8 mouse cellular contexts compared by ENCODE assay signal in genomic region chr12:86889103-86889644, GRCm38 (mm10). TPM values are rescaled to one million over a fixed set of nuclear protein-coding genes. Genes with fewer than 3 reads are reported as not detected.
DNase-seq lines count a peak whose midpoint lies in the region; ATAC-seq and TF ChIP-seq lines count a peak whose summit lies in the region.

No protein-coding gene starts in this region.

- ATAC-seq in intestine, embryonic 14.5 days (replicated peaks; ENCODE audit: low FRiP score, low TSS enrichment, low read depth): no peak
- peak; percentile 19; the same call in 1 of the 2 replicates for ATAC-seq in liver, embryonic 16.5 days (ENCODE audit: low read depth)

- DNase-seq in heart, adult 2 months: peak in 1 of 2 experiments; percentile 71
- no peak for DNase-seq in heart, postnatal 10 days
- peak; percentile 69 for DNase-seq in intestine, embryonic 14.5 days (ENCODE audit: low spot score)
- DNase-seq in splenic B cell, adult 2 months (ENCODE audit: low read depth, low spot score): peak; percentile 35
- no peak for DNase-seq in retina, postnatal 1 day
- DNase-seq in cerebellum, adult 11 months: no peak

- H3K79me2 ChIP-seq in heart, adult 2 months (replicated peaks; ENCODE audit: control insufficient read depth, insufficient read depth, low read length): no peaks in the 10 kb centered on the region

- no peaks in the 10 kb centered on the region for H3K27me3 ChIP-seq in heart, adult 2 months (ENCODE audit: control insufficient read depth, insufficient read depth, low read length)
- H3K27me3 ChIP-seq in intestine, embryonic 14.5 days (replicated peaks; ENCODE audit: control insufficient read depth, insufficient read depth, low read length): no peaks in the 10 kb centered on the region
- peaks cover 55% of the 10 kb centered on the region for H3K27me3 ChIP-seq in liver, embryonic 16.5 days (ENCODE audit: control insufficient read depth, insufficient read depth, low read depth, low read length)
- no peaks in the 10 kb centered on the region for H3K27me3 ChIP-seq in splenic B cell, adult 2 months (ENCODE audit: control insufficient read depth, insufficient read depth, low read length, poor library complexity, severe bottlenecking)

- H3K4me3 ChIP-seq in heart, adult 2 months: peak overlapping the region; percentile 42
- H3K4me3 ChIP-seq in cortical plate, adult 2 months (ENCODE audit: insufficient read depth, low read length): no peak overlapping the region; the same call in 1 of the 2 replicates
- H3K4me3 ChIP-seq in intestine, embryonic 14.5 days (ENCODE audit: low read depth, low read length): 0 out of 2 replicates have a peak overlapping the region, but pooled peaks have one; percentile 24
- peak overlapping the region; percentile 49 for H3K4me3 ChIP-seq in liver, embryonic 16.5 days (ENCODE audit: low read depth, low read length)

- no peaks in the 10 kb centered on the region for H3K9me3 ChIP-seq in intestine, embryonic 14.5 days (ENCODE audit: control insufficient read depth, low read length)
- no peaks in the 10 kb centered on the region for H3K9me3 ChIP-seq in liver, embryonic 16.5 days (replicated peaks; ENCODE audit: control insufficient read depth, low read length)

- TF ChIP-seq EP300 in heart, adult 2 months (IDR thresholded peaks at IDR 0.05; ENCODE audit: insufficient read depth, low read depth, low read length): no peak

- H3K36me3 ChIP-seq in heart, adult 2 months (ENCODE audit: control insufficient read depth, insufficient read depth, low read length): peaks cover 6% of the 10 kb centered on the region; the same call in 1 of the 2 replicates
- no peaks in the 10 kb centered on the region for H3K36me3 ChIP-seq in intestine, embryonic 14.5 days (ENCODE audit: control insufficient read depth, insufficient read depth, low read length)
- H3K36me3 ChIP-seq in liver, embryonic 16.5 days (ENCODE audit: control insufficient read depth, insufficient read depth): no peaks in the 10 kb centered on the region
- H3K36me3 ChIP-seq in splenic B cell, adult 2 months (ENCODE audit: control insufficient read depth, insufficient read depth, low read length, poor library complexity, severe bottlenecking): no peaks in the 10 kb centered on the region

- peak overlapping the region; percentile 58 for H3K4me2 ChIP-seq in intestine, embryonic 14.5 days (ENCODE audit: low read length)
- peak overlapping the region; percentile 66 for H3K4me2 ChIP-seq in liver, embryonic 16.5 days (ENCODE audit: low read depth, low read length)

- 0 out of 2 replicates have a peak, but pooled peaks have one; percentile 6 for TF ChIP-seq POLR2A in heart, adult 2 months (IDR thresholded peaks at IDR 0.05; ENCODE audit: insufficient read depth, low read depth, low read length)
- no peak for TF ChIP-seq POLR2A in cortical plate, adult 2 months (IDR thresholded peaks at IDR 0.05; ENCODE audit: extremely low read depth, insufficient read depth, low read length)

- TF ChIP-seq CTCF in heart, adult 2 months (IDR thresholded peaks at IDR 0.05): no peak
- TF ChIP-seq CTCF in cortical plate, adult 2 months (IDR thresholded peaks at IDR 0.05; ENCODE audit: extremely low read depth, insufficient read depth, low read length): no peak

- H3K4me1 ChIP-seq in heart, adult 2 months (ENCODE audit: control insufficient read depth, insufficient read depth, low read length): peaks cover 20% of the 10 kb centered on the region
- H3K4me1 ChIP-seq in cortical plate, adult 2 months (ENCODE audit: control insufficient read depth, insufficient read depth, low read length): peaks cover 14% of the 10 kb centered on the region
- H3K4me1 ChIP-seq in intestine, embryonic 14.5 days (replicated peaks; ENCODE audit: control insufficient read depth, insufficient read depth, low read length): peaks cover 82% of the 10 kb centered on the region
- H3K4me1 ChIP-seq in liver, embryonic 16.5 days (ENCODE audit: control insufficient read depth, low read depth, low read length): peaks cover 62% of the 10 kb centered on the region

- WGBS in heart, adult 2 months: 8% methylated on average over 7 of the region's 7 CpGs
- WGBS in intestine, embryonic 14.5 days: 13% methylated on average over 7 of the region's 7 CpGs
- 11% methylated on average over 7 of the region's 7 CpGs for WGBS in liver, embryonic 16.5 days (ENCODE audit: insufficient replicate concordance)

- peak overlapping the region; percentile 31 for H3K9ac ChIP-seq in heart, adult 2 months (ENCODE audit: low read depth, low read length)
- no peak overlapping the region for H3K9ac ChIP-seq in intestine, embryonic 14.5 days (ENCODE audit: low read length)
- H3K9ac ChIP-seq in liver, embryonic 16.5 days (ENCODE audit: low read depth, low read length): no peak overlapping the region; the same call in 1 of the 2 replicates

- intact Hi-C loops in heart, adult 2 months (cut with DNase I): loop anchor here (5.0 kb wide), 1 partner anchor 92 kb away; no protein-coding TSS in a partner anchor
- intact Hi-C loops in heart, postnatal 10 days (cut with DNase I): no loop called here

- peak overlapping the region; percentile 100 for H3K27ac ChIP-seq in heart, adult 2 months
- peak overlapping the region; percentile 87 for H3K27ac ChIP-seq in cortical plate, adult 2 months (ENCODE audit: insufficient read depth, low read length)
- peak overlapping the region; percentile 97 for H3K27ac ChIP-seq in intestine, embryonic 14.5 days (ENCODE audit: low read depth)
- H3K27ac ChIP-seq in liver, embryonic 16.5 days (ENCODE audit: low read length): peak overlapping the region; percentile 90

RNA-seq across cellular contexts. Expression of gene Irf2bpl, which starts 4.6 kb away (rescaled TPM):
- 10 to 100 TPM; 32.6 to 36.9 TPM for total RNA-seq in heart, adult 2 months (2021)
- polyA plus RNA-seq in heart, adult 2 months (2012; rRNA removed): 15.6 and 20.1 TPM in 2 replicates
- 10 to 100 TPM; 60.3 to 67.5 TPM for total RNA-seq in heart, postnatal 10 days (2021)
- 35.7 and 37.1 TPM in 2 replicates for polyA plus RNA-seq in cortical plate, adult 2 months (2012; rRNA removed)
- 16.3 and 18.4 TPM in 2 replicates for polyA plus RNA-seq in intestine, embryonic 14.5 days (2014; fragmentation: Nextera tagmentation; extraction: Ambion mirVana)
- polyA plus RNA-seq in liver, embryonic 16.5 days (2015; fragmentation: Nextera tagmentation; extraction: Ambion mirVana): 1.8 and 2.3 TPM in 2 replicates

RNA-seq across cellular contexts. Expression of gene Cipc, which starts 57.7 kb away (rescaled TPM):
- total RNA-seq in heart, adult 2 months (2021): 10 to 100 TPM; 43.8 to 45.1 TPM
- polyA plus RNA-seq in heart, adult 2 months (2012; rRNA removed): 34.1 and 39.6 TPM in 2 replicates
- total RNA-seq in heart, postnatal 10 days (2021): 10 to 100 TPM; 36.5 to 45.1 TPM
- 83.7 and 84.4 TPM in 2 replicates for polyA plus RNA-seq in cortical plate, adult 2 months (2012; rRNA removed)
- 16.3 and 16.9 TPM in 2 replicates for polyA plus RNA-seq in intestine, embryonic 14.5 days (2014; fragmentation: Nextera tagmentation; extraction: Ambion mirVana)
- 7.8 and 7.9 TPM in 2 replicates for polyA plus RNA-seq in liver, embryonic 16.5 days (2015; fragmentation: Nextera tagmentation; extraction: Ambion mirVana)

Comparison
In these comparisons a context has a peak if more than half of its experiments do, and no peak if none do; other contexts are left out.
1. DNase-seq: peak in intestine, embryonic 14.5 days (single experiment) and splenic B cell, adult 2 months (single experiment); none in heart, postnatal 10 days (0 of 2), retina, postnatal 1 day (single experiment) and cerebellum, adult 11 months (single experiment).
2. Peak in every context shown above with its lines, with median percentiles within 50 percentile points of each other: H3K27ac ChIP-seq.